Mouse (Mus musculus) CH12.LX (cell line): ENCODE measurements around the gene Unk.

ENCODE experiments used
- CTCF ChIP-seq, 2 experiments: IDR thresholded peaks in 1 of 2; conservative IDR thresholded peaks in 1 of 2; 2 replicates each; pipeline ENCODE4 v1.5.1; 2011 to 2012; ENCODE audit warnings: low read depth in 2 of 2, low read length in 2 of 2, improper control_type of control experiment in 1 of 2, inconsistent platforms in 1 of 2, mild to moderate bottlenecking in 1 of 2, moderate library complexity in 1 of 2
- ELF1 ChIP-seq: IDR thresholded peaks from 2 replicates; pipeline ENCODE4 v1.6.1; 2014; ENCODE audit warnings: low read depth, mild to moderate bottlenecking, inconsistent platforms, low read length, improper control_type of control experiment
- ETS1 ChIP-seq: conservative IDR thresholded peaks from 2 replicates; pipeline ENCODE4 v1.6.1; 2012; ENCODE audit warnings: low read depth, mild to moderate bottlenecking, inconsistent platforms, low read length, improper control_type of control experiment, moderate library complexity
- IRF4 ChIP-seq: IDR thresholded peaks from 2 replicates; pipeline ENCODE4 v1.6.1; 2014; ENCODE audit warnings: low read depth, mild to moderate bottlenecking, inconsistent platforms, low read length, improper control_type of control experiment
- MAFK ChIP-seq: IDR thresholded peaks from 2 replicates; pipeline ENCODE4 v1.6.1; 2011; ENCODE audit warnings: low read length, improper control_type of control experiment; ENCODE audit not compliant: insufficient replicate concordance
- MAX ChIP-seq: IDR thresholded peaks from 2 replicates; pipeline ENCODE4 v1.6.1; 2011; ENCODE audit warnings: low read length, improper control_type of control experiment
- POLR2A ChIP-seq: IDR thresholded peaks from 2 replicates; pipeline ENCODE4 v1.6.1; 2011; ENCODE audit warnings: low read depth, mild to moderate bottlenecking, improper control_type of control experiment, low read length
- POLR2AphosphoS2 ChIP-seq: IDR thresholded peaks from 2 replicates; pipeline ENCODE4 v1.6.1; 2011; ENCODE audit warnings: low read depth, low read length, improper control_type of control experiment
- RAD21 ChIP-seq: IDR thresholded peaks from 2 replicates; pipeline ENCODE4 v1.6.1; 2011; ENCODE audit warnings: low read depth, mild to moderate bottlenecking, low read length, improper control_type of control experiment, moderate library complexity
- SIN3A ChIP-seq: IDR thresholded peaks from 2 replicates; pipeline ENCODE4 v1.6.1; 2012; ENCODE audit warnings: low read length, improper control_type of control experiment, inconsistent platforms
- TBP ChIP-seq: conservative IDR thresholded peaks from 2 replicates; pipeline ENCODE4 v1.6.1; 2011; ENCODE audit warnings: low read depth, low read length, improper control_type of control experiment
- ZKSCAN1 ChIP-seq: IDR thresholded peaks from 2 replicates; pipeline ENCODE4 v1.6.1; 2012; ENCODE audit warnings: low read depth, inconsistent platforms, low read length, improper control_type of control experiment, borderline replicate concordance
- ZNF384 ChIP-seq: IDR thresholded peaks from 2 replicates; pipeline ENCODE4 v1.6.1; 2012; ENCODE audit warnings: low read depth, low read length, improper control_type of control experiment, inconsistent platforms

DNA sequence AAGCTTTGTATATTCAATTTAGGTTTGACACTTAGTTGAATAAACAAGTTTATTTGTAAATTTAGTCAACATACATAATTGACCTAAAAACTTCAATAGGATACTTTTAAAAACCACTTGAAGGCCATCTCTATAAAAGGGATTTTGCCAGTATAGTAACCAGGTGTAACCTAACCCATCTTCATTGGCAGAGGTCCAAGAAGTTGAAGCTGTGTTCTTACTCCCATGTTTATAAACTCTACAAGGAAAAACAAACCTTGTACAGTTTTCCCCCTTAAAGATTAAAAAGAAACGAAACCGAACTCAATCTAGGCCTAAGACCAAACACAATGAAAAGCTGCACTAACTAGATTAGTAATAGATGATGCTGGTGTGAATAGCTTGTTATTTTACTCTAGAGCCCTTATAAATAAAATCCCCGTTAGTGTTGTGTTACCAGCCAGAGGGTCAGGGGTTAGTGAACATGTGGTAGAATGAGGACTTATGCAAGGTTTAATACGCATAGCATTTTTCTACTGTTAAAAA is 7.8 kb upstream of the Unk start:
- TF ChIP-seq MAX (no peak), CTCF (conservative IDR thresholded peaks at IDR 0.05 in 1 of 2, IDR thresholded peaks at IDR 0.05 in 1 of 2; ENCODE audit: low read depth in 2 of 2, low read length in 2 of 2) (no peak), POLR2A (no peak; the same call in 1 of the 2 replicates), IRF4 (no peak), RAD21 (no peak), ZNF384 (no peak), ELF1 (no peak), SIN3A (no peak), ZKSCAN1 (no peak), ETS1 (no peak), POLR2AphosphoS2 (no peak), TBP (no peak), MAFK (no peak)
